Mouse (Mus musculus) inflammation-experienced regulatory T-cells, adult 6 months (primary cell): ENCODE data around the gene Tekt2. TPM values are rescaled to one million over a fixed set of nuclear protein-coding genes. Genes with fewer than 3 reads are reported as not detected.

ENCODE experiments used
- ATAC-seq: one replicate; pipeline ENCODE4 v1.8.0; 2017
- polyA plus RNA-seq, 3 experiments: library from polyadenylated mRNA; unstranded; fragments of 100-300 nt; shearing (Covaris generic); gene quantifications; one replicate each; pipeline ENCODE4 v1.2.1; 2017

Tekt2 gene
- polyA plus RNA-seq, 3 experiments from 2014 or later = not detected

DNA sequence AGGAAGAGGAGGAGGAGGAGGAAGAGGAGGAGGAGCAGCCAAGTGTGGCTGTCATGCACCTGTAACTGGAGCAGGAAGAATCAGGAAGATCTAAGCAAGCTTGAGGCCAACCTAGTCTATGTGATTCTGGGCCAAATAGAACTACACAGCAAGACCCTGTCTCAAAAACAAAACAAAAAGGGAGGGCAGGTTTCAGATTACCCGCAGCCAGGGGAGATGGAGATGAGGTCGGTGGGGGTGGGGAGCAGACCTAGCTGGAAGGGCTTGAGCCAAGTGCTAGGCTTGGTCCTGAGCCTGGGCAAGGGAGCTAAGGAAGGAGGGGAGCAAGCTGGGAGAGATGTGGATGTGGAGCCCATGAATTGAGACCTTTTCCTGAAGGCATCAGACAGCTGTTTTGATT, 18.7 kb downstream of the Tekt2 start:
- no peak for ATAC-seq

DNA sequence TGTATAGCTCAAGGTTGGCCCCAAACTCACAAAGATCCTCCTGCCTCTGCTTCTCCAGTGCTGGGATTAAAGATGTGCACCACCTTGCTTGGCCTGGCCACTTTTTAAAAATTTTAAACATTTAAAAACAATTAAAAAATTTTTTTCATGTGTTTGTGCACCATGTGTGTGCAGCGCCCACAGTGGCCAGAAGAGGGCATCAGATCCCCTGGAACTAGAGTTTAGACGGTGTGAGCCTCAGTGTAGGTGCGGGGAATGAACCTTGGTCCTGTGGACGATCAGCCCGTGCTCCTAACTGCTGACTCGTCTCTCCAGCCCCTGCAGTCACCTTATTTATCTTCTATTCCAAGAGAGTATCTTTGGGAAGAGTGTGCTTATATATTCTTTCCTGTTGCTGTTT, 19.4 kb downstream of the Tekt2 start:
- ATAC-seq = no peak

DNA sequence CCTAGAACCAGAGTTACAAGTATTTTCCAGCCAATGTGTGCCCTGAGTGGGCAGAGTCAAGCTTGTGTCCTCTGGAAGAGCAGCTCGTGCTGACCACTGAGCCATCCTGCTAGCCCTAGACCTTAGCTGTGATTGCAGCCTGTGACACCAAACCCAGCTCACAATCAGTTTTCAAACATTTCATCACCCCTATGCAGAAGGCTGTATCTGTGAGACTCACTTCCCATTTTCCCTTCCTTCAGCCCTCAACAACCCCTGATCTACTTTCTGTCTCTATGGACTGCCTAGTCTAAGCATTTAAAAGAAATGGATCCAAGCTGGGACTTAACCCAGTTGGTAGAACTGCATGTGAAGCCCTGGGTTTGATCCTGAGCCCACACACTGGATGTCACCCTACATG, 20.1 kb downstream of the Tekt2 start:
- ATAC-seq = no peak

DNA sequence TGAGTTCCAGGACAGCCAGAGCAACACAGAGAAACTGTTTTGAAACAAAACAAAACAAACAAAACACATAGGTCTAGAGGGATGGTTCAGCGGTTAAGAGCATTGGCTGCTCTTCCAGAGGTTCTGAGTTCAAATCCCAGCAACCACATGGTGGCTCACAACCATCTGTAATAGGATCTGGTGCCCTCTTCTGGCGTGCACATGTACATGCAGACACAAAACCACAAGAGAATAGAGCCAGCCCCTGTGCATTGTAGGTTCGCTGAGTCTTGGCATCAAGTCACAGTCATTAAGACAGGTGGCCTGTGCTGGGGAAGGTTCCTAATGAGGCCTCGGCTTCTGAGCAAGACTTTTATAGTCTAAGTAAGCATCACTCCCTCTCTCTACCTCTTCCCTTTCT, 21.6 kb downstream of the Tekt2 start:
- ATAC-seq = no peak

DNA sequence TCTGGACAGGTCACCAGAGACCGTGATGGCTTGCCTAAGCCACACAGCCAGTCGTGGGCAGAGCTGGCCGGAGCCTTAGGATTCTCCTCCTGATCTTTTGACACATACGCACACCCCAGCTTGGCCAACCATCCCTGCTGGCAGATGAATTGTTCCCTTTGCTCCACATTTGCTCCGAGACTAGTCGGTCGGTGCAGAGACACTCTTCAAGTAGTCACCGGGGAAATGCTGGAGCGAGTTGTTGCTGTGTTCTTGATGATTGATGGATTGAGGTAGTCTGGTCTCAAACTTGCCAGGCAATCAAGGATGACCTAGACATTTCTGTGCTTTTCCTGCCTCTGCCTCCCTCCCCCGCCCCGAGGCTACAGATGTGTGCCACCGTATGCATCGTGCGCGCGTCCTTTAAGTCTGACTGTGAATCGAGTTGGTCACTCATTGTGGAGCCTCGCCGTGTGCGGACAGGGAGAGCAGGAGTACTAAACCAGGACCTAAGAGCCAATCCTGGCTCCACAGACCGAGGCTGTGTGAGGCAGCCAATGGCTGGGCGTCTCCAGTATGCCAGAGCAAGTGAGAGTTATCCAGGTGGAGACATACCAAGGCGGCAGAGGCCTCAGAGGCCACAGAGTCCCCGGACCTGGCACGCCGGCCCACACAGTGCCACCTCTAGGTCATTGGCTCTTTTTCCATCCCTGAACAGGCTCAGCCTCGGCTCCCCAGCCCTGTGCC, 23.7 kb downstream of the Tekt2 start:
- no peak for ATAC-seq

DNA sequence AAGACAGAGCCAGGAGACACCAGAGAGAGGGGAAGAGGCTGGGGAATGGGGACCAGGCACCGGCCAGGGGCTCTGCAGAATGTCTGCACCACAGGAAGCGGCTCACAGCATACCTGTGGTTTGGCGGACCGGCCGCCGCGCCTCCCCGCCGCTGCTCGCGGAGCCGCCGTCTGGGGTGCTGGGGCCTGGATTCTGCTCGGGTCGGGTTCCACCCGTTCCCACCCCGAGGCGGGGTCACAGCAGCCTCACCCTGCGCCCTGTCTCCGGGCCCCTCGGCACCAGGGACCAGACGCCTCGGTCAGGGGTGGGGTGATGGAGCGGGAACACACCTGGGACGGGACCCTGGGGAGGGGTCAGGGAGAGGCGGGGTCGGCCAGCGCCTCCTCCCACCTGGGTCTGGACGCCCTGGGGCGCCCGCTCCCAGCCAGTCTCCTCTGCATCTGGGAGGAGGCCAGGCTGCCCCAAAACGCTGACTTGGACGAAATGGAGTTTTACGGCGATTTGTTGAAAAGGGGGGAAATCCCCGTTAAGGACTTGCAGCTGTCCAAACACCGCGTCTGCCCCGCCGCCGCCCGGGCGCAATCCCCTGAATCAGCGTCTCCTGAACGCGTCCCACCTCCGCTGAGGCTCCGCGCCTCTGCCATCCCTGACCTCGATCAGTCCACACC, 24.4 kb downstream of the Tekt2 start:
- ATAC-seq = peak; percentile 29

DNA sequence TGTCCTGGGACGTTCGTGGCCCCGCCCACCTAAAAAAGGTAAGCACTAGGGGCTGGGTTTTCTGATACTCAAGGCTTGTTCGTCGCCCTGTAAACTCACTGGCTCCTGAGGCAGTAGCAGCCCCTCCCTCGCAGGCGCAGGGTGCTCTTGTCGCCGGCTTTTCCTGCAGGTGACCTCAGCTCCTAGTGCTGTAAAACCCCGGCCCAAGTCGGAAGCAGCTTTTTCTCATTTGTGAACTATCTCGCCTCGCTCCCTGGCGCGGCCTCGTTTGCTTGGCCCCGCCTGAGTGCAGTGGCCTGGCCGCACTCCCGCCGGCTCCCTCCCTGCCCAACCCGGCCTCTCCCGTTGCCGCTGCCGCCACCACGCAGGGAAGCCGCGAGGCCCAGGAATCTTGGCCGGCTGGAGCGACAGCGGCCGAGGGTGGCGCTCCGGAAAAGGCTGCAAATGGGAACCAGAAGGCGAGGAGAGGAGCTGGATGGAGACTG, 28.8 kb downstream of the Tekt2 start:
- peak; percentile 15 for ATAC-seq

DNA sequence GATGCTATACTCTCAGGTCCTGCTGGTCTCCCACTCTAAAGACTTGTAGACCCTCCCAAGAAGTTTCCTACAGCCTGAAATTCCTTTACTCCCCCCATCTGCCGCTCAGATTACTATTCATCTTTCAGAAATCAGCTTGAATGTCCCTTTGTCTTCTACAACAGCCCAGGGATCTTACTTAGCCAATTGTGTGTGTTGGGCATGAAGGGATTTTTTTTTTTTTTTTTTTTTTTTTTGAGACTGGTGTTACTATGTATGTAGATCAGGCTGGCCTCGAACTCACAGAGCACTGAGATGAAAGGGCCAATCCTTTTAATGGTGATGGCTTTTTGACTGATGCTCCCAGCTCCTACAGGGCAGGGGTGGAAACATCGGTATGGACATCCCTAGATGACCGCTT, 29.6 kb downstream of the Tekt2 start:
- no peak for ATAC-seq

DNA sequence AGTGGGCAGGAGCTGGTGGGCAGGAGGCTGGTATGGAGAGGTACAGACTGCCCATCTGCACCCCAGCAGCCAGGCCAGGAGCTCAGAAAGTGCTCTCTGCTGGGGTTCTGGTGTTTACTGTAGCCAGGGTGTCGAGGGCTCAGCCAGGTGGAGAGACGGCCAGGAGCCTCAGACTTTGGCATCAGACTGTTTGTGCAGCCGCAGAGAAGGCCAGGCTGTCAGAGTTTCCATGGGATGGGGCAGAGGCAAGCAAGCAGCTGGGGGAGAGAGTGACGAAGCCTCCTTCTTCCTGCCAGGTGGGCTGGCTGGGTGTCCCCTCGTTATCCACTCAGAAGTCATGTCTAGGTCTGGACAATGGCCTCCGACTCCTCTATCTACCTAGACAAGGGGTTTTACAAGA, 30.3 kb downstream of the Tekt2 start:
- no peak for ATAC-seq

DNA sequence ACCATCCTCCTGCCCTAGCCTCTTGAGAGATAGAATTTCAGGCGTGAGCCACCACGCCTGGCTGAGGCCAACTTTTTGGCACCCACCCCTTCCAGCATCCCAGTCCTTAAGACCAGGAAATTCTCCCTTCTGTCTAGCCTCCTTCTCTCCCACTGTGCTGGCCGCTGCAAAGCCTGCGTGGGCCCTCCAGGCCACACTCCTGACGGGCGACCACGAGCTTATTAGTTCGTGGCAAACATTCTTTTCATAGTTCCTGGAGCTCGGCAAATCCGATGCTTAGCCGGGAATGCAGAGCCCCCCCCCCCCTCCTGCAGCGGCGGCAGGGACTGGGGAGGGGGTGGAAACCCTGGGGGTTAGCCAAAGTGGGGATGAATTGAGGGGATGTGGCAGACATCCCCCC, 34.3 kb downstream of the Tekt2 start:
- no peak for ATAC-seq

DNA sequence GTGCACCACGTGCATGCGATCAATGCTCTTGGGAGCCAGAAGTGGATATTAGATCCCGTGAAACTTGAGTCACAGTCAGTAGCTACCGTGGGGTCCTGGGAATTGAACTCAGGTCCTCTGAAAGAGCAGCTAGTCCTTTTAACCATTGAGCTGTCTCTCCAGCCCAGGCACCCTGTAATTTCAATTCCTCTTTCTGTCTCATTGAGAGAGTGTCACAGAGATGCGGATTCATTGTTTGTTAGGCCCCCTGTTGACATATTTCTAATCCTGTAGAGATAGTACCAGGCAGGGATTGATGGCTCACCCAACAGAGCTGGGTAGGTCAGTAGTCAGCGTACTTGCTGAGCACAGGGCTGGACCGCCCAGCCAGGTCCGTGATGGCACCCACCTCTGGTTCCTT, 35.2 kb downstream of the Tekt2 start:
- ATAC-seq = no peak

DNA sequence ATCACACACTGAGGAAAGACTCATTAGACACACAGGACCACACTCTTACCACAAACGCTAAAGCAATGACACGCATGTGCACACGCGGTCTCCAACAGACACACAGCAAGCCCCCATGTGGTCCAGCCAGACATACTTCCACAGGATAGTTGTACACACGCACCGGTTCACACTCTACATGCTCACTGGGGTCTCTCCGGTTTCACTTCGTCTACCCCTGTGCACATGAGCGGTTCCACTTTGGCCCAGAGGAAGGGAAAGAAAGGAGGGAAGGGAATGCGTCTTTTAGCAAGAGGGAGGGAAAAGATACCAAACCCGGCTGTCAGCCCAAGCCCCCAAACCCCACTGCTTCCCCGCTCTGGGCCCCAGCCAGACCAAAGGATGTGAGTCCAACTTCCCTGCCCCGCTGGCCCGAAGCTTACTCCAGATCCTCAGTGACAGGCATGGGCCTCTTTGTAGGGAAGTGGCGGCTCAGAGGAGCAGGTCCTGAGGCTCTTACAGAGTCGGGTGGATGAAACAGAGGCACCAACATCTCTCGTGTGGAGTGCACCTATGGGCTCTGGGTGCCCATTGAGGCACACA, 37.3 kb downstream of the Tekt2 start:
- no peak for ATAC-seq

DNA sequence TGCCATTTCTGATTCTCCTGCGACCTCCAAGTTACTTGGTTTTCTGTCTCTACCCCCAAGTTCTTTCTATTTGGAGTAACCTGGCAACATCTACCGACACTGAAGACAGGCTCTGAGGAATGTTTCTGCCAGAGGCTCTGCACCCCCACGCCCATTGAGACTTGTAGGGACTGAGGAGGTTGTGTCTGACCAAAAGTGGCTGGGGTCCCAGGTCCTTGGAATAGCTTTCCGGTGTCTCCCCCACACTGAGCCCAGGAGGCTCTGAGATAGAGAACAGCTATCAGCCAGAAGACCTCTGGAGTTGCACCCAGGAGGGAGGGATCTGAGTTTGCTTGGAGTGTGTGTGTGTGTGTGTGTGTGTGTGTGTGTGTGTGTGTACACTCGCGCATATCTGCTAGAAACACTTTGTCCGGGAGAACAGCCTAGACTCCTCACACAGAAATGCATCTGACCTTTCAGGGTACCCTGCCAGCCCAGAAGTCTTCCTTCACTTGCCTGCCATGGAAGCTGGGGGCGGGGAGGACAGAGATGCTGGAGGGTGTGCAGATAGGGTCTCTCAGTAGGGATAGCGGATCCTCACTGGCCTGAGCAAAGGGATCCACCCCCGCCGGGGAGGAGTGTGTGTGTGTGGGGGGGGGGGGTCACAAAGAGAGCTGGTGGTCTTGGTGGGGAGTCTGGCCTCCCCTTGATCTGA, 38.0 kb downstream of the Tekt2 start:
- ATAC-seq = no peak

DNA sequence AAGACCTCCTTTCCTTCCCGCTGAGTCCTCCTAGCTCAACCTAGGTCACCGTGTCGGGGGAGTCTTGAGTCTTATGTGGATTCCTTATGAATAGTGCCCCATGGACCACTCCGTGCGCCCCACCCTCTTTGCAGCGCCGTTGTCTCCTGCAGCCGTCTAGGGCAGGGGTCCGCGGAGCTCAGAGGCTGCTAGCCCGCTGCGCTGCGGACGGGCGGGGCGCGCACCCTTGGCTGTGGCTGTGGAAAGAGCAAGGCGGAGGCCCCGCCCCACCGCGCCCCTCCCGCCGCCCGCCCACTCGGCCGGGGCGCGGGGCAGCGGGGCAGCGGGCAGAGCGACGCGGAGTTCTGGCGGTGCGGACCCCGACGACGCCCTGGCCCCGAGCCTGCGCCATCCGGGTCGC, 39.0 kb downstream of the Tekt2 start, which contains the start of gene Col8a2:
Gene Col8a2, plus strand, starts transcription at position 302 of the 400 bp plus-strand sequence.
- ATAC-seq = no peak

DNA sequence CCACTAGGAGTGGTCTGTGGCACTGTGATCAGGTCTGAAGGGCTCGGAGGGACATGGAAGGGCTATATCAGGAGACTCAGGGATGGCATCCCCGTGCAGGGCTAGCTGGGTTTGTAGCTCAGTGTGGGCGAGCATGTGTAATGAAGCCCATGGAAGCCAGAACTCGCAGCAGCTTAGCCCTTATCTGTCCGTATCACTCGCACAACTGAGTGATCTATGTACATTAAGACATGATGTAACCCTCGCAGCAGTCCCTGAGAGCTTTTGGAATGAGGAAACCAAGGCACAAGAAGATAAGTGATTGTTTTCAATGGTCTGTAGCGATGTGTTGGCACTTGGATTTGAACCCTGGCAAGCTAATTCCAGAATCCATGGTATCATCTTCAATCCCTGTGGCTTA, 41.9 kb downstream of the Tekt2 start:
- no peak for ATAC-seq

DNA sequence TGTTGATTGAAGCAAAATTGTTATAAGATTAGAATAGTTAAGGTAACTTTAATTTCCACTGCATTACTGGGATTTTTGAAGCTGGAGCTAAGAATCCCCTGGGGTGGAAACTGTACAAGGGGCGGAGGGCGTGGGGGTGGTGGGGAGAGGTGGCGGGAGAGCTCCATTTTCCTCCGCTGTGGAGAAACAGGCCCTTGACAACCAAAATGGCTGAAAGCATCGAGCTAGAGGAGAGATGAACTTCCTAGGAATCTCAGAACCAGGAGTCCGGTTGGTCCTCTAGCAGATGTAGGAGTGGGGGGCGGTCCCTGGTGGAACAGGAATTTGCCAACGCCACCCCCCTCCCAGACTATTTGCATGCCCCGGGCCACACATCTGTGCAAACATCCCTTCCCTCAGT, 43.8 kb downstream of the Tekt2 start:
- no peak for ATAC-seq

DNA sequence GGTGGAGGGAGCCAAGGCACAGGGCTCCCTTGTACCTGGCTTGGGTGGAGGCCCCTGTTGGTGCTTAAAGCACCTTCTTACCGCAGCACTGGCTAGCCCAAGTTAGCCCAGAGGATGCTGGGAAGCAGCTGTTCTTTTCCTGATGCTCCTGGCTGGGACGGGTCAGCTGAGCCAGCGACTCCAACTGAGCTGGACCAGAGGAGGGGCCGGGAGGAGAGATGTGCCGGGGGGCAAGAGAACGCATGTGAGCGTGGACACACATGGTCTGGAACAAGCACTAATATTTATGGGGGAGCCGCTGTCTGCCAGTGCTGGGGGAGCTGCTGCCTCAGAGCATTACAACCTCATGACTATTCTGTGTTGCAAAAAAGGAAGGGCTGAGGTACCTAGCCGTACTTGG, 46.5 kb downstream of the Tekt2 start:
- ATAC-seq = no peak

DNA sequence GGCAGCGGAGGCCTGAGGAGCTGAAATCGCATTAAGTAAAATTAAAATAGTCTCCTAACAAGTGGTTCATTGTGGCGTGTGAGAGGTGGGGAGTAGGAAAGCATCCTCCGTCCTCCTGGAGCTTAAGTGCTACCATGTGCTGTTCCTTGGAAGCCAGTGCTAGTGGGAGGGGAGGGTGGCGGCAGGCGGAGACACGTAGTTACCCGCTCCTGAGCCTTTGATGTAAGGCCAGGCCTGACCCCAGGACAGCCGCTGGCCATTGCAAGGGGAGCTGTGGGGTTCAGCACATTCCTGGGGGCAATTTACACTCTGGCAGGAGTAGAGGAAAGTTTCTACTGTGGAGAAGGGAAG, 46.9 kb downstream of the Tekt2 start:
- ATAC-seq = no peak

DNA sequence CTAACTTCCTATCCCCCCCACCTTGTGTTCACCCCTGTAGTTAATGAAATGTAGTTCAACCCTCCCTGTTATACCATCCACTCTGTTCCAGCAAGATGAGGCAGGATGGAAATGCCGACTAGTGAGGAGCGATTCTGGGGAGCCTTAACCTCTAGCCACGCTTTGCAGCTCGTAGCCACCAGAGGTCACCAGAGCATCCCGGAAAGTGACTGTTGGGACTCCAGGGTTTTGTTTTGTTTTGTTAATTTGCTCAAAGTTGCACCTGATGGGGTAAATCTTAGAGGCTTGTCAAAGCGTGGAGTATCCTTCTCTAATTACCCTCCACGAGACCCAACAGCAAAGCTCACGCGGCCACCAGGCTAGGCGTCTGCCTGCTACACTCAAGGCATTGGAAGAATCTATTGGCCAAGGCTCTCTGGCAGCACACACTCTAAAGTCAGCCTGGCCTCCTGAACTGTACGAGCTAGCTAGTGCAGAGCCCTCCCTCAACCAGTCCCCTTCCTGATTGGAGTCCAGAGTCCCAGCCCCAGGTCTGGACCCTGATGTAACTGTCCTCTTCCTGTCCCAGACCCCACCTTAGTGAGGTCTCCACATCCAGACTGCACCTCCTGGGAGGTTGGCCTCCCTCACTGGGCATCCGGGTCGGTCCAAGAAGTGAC, 47.5 kb downstream of the Tekt2 start:
- ATAC-seq = peak; percentile 82

DNA sequence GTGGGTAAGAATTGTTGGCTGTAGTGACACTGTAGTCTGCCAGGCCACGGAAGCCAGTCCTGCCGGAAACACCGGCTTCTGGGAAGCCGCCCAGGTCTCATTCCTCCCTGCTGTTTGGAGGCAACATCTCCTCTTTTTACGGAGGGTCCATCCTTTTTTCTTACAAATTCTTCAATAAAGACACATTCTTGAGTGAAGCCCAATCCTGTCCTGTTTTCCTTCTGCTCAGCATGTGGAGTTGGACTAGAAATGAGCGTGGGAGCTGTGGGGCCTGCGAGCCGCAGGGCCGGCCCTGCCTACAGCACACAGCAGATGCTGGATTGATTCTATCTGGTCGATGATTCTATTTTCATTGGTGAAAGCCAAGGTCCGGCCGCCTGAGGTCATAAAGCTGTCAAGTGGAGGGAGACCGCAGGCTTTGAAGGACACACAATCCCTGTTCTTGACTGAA, 49.8 kb downstream of the Tekt2 start:
- ATAC-seq = no peak

DNA sequence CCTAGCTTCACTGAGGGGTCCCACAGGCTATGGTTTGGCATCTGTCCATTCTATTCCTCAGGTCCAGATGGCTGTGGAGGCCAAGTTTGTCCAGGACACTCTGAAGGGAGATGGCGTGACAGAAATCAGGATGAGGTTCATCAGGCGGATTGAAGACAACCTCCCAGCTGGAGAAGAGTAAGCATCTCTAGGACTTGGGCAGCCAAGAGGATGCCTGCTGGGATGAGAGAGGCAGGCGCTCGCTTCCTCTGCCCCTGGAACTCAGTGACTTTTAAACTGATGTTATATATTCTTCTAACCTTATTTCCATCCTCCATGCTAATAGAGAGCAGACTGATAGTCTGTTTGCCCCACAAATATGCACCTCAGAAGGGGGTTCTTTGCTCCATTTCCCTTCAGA, 50.4 kb downstream of the Tekt2 start:
- no peak for ATAC-seq

DNA sequence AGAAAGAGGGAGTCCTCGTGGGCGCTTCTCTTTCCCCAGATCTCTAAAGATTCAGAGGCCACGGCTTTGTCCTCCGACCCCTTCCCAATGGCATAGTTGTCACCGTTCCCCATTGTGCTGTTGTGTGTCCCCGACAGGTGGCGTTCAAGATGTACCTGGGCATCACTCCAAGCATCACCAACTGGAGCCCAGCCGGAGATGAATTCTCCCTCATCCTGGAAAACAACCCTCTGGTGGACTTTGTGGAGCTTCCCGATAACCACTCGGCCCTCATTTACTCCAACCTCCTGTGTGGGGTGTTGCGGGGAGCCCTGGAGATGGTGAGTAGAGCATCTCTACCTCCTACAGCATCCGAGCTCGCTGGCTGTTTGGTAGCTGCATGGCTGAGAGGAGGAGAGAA, 51.7 kb downstream of the Tekt2 start:
- no peak for ATAC-seq
